Mouse (Mus musculus) left cerebral cortex, adult 2 months (tissue): ENCODE measurements around the gene Gm9745. TPM values are rescaled to one million over a fixed set of nuclear protein-coding genes. Genes with fewer than 3 reads are reported as not detected.
"Not testable (repeated sequence)": the region's sequence is repeated elsewhere in the genome, so short reads cannot be mapped to it uniquely, and the experiment has no call there.

Source experiments
- DNase-seq, 2 experiments: peaks; one replicate each; pipeline ENCODE4 v3.0.0; 2021 to 2022; ENCODE audit warnings: low spot score in 2 of 2, mixed read lengths in 1 of 2; ENCODE audit errors: extremely low spot score in 1 of 2
- H3K27ac ChIP-seq: fragments of 200-600 bp; 2 replicates; pipeline ENCODE4 v1.8.1; 2022
- H3K4me3 ChIP-seq: fragments of 200-600 bp; 2 replicates; pipeline ENCODE4 v1.8.1; 2022
- CTCF ChIP-seq: fragments of 200-600 bp; IDR thresholded peaks from 2 replicates; pipeline ENCODE4 v1.8.1; 2022; ENCODE audit warnings: antibody characterized with exemption, mild to moderate bottlenecking, moderate library complexity
- intact Hi-C: fragments of 180-260 bp; cut with DNase I; formaldehyde crosslinking; loops from one replicate; pipeline ENCODE4 v1.15.1; 2025
- long read RNA-seq, 2 experiments: library from polyadenylated mRNA; stranded (forward); transcript quantifications; one replicate each; pipeline ENCODE4 v2.0.0; 2021; ENCODE audit warnings: borderline mapping rate in 2 of 2
- total RNA-seq, 2 experiments: library from RNA; stranded (reverse); gene quantifications; 2 replicates each; pipeline ENCODE4 v1.2.3; 2021

Gene Gm9745
- not detected for total RNA-seq
- long read RNA-seq, experiment 1, result 0 reads
- long read RNA-seq, experiment 2, result 0 reads

DNA sequence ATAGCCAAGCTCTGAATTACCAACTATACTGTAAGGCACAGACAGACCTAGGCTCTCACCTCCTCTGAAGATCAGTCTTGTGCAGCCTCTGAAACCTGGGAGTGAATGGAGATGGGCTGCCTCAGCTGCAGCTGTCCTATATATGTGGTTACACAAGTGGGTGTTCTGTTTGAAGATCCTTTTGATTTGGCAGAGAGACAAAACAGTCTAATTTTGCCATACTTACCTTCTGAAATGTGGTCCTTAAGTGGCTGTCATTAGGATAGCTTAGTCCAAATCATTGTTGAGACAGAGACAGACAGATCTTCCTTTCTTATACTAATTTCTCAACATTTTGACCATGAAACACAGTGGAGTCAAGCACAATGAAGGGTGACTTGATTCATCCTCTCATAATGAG is at the start of gene Gm9745:
TSS of gene Gm9745 (minus strand) at position 101 of the 400 bp plus-strand sequence.
- not testable (repeated sequence) for H3K27ac ChIP-seq

DNA sequence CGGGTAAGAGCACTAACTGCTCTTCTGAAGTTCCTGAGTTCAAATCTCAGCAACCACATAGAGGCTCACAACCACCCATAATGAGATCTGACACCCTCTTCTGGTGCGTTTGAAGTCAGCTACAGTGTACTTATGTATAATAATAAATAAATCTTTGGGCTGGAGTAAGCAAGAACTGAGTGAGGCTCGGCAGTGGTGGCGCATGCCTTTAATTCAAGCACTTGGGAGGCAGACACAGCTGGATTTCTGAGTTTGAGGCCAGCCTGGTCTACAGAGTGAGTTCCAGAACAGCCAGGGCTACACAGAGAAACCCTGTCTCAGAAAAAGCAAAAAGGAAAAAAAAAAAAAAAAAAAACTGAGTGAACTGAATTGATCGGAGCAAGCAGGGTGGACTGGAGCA is 49.2 kb upstream of the Gm9745 start:
- H3K4me3 ChIP-seq, H3K27ac ChIP-seq, DNase-seq: not testable (repeated sequence)
- intact Hi-C loops, result loop anchor here (2.0 to 10.0 kb wide), 3 partner anchors 70 to 768 kb away; partner anchors contain the start of genes Idi1 and Zmynd11

More for the DNA sequence above, at the start of gene Gm9745:
- H3K4me3 ChIP-seq, DNase-seq, intact Hi-C loops: not testable (repeated sequence)

DNA sequence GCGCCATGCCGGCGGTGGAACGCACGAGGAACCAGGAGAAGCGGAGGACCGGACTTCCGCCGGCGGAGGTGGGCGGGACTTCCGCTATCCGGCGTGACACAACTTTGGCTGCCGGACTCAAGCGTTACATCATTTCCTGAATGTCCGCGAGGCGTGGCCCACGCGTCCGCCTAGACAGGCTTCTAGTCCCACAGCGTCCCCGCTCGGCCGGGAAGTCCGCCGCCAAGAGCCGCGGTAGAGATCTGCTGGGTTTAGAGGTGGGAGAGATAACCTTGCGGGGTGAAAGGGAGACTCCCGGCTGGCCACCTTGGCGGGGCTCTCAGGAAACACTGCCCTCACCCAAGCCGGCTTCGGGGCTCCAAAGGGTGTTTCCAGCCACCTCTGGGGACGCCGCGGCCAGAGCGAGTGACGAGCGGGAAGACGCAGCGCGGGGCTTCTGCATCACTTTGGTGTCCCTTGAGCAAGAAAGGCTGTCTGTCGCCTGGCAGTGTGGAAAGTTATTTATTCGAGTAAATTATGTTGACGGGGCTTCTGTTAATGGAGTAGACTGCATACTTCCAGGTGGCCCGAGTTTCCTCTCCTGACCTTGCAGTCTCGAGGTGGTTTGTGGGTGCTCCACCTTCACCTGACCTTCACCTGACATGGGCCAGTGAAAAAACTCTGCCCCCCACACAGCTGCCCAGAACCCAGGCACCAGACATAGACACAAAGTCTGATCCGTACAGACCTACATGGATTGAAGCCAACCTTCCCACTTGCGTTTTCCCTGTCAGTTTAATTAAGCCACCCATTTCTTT is 48.2 kb upstream of the Gm9745 start, which contains the start of gene Gtpbp4:
TSS of gene Gtpbp4 (minus strand) at position 94 of the 797 bp plus-strand sequence.
- H3K4me3 ChIP-seq, result peak within 1 kb of the TSS; percentile 100
- peak; percentile 82 for TF ChIP-seq CTCF
- intact Hi-C loops, result loop anchor here (1.0 to 10.0 kb wide), 4 partner anchors 71 to 769 kb away; partner anchors contain the start of genes Idi1, Larp4b and Zmynd11
- peak; percentile 96 to 98 for DNase-seq
- H3K27ac ChIP-seq, result peak within 1 kb of the TSS; percentile 94

DNA sequence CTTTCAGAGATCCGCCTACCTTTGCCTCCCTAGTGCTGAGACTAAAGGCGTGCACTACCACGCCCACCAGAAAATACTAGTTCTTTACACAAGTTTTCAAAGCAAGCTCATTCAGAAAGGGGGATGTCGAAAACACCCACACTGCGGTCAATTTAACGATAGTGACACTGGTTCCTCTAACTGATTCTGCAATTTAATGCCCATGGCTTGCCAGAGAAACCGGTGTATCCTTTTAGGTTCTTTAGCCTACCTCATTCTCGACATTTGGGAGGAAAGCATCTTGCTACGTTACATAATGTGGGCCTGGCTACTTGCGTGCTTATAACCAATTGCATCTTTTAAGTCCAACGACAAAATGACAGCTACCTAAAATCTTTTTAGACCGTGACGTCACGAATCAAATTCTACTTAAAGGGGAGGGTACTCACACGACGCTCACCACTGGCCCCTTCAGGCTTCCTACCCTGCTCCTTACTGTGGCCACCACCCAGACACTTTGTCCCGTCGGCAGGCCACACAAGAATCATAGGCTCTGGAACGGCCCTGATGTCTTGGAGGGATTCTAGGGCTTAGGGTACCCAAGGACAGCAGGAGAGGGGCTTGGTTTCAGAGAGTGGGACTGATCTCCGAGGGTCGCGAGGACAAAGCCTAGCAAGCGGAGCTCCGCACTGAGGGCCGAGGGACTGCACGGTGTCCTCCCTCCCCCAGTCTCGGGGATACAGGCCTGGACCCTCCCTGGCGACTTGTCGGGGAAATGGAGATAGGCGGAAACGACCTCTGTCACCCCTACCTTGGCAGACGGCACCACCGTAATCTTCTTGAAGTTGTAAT is 47.3 kb upstream of the Gm9745 start:
- Histone ChIP-seq H3K4me3 (peak overlapping the region; percentile 100), H3K27ac (peak overlapping the region; percentile 8)
- no peak for TF ChIP-seq CTCF
- DNase-seq, result no peak
- intact Hi-C loops, result loop anchor here (5.0 to 10.0 kb wide), 2 partner anchors 108 to 769 kb away; partner anchors contain the start of genes Idi1 and Zmynd11

DNA sequence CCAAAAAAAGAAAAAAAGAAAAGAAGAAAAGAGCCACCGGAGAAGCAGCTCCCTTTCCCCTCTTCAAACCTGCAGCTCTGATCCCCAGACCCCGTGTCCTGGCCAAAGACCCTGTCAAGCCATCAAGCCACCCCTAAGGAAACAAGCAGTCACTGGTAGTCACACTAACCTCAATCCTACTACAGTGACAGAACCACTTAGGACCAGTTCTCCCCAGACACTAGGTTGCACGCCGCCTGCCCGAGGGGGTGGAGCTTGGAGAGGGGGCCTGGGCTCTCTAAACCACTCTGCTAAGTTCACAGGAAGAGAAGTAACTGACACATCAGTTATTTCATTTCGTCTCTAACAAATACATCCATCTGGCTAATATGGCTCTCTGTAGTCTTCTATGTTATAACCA is 44.2 kb upstream of the Gm9745 start:
- DNase-seq, result no peak
- no peak overlapping the region for H3K27ac ChIP-seq
- TF ChIP-seq CTCF, result no peak
- intact Hi-C loops, result loop anchor here (10.0 kb wide), 1 partner anchor 773 kb away; the partner anchor contains the start of gene Zmynd11
- no peak overlapping the region for H3K4me3 ChIP-seq

DNA sequence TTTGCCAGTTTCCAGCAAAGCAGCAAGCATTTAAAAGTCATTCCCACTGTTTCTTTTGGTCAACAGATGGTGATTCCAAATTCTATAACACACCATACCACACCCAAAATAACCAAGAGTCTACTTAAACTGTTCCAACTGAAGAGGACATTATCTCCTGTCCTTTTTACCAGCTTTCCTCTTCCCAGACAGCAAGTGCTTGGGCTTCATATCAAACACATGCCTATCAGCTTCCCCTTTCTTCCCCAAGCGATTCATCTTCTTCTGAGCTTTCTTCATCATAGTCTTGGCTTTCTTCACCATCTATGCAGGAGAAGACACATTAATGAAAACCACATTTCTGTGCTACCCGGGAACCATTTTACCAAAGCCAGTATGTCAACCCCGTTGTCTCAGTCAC is 24.9 kb upstream of the Gm9745 start:
- H3K4me3 ChIP-seq, result no peak overlapping the region
- no peak overlapping the region for H3K27ac ChIP-seq
- no peak for TF ChIP-seq CTCF
- DNase-seq, result no peak
- intact Hi-C loops, result loop anchor here (5.0 kb wide), 1 partner anchor 86 kb away; the partner anchor contains the start of gene Idi1

DNA sequence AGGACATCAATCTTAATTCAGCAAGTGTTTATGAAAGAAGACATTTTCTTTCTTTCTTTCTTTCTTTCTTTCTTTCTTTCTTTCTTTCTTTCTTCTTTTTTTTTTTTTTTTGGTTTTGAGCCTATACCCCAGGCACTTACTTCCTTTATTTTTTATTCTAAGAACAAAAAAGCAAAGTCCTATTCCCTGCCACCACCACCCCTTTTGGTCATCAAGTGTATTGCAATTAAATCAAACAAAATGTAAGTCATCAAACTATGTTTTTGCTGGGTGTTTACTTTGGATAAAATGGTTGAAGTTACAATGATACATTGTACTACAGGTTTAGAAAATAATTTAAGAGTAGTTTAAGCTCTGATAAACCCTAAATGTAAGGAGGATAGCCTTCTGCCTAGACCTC is 24.3 kb upstream of the Gm9745 start:
- intact Hi-C loops, result loop anchor here (5.0 kb wide), 1 partner anchor 85 kb away; the partner anchor contains the start of gene Idi1
- DNase-seq, result no peak
- TF ChIP-seq CTCF, result peak; percentile 27
- no peak overlapping the region for H3K4me3 ChIP-seq
- no peak overlapping the region for H3K27ac ChIP-seq

DNA sequence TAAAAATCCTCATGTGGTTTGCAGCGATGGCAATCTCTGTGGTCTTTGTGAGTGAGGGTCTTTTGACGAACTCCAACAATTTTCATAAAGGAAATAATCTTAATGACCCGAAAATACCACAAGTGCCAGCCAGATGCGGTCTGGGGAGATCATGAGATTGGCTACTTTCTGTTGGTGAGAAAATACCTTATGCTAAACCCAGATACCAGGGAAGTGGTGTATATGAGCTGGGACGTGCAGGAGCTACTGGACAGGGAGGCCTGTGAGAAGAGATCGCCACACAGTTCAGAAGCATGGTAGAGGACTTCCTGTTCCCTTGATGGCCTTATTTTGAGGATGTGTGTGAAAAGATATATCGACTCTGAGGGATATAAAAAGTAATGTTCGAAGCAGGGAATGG is 19.7 kb upstream of the Gm9745 start:
- intact Hi-C loops, result no loop called here
- no peak for TF ChIP-seq CTCF
- DNase-seq, result no peak
- Histone ChIP-seq H3K4me3 (no peak overlapping the region), H3K27ac (no peak overlapping the region)

DNA sequence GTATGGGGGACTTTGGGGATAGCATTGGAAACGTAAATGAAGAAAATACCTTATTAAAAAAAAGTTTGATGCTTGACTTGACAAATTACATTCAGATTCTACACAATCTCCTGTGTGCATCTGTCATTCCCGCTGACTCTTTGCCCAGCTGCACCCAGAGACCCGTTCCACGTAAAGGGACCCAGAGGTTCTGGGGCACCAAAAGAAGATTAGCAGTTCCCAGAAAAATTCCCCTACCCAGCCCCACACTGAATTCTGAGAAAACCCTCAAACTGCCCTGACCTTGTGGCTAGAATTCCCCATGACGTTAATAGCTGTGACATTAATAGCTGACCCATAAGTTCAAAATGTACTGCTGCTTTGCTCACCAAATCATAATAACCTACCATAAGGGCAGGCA is 17.2 kb upstream of the Gm9745 start:
- Histone ChIP-seq H3K27ac (no peak overlapping the region), H3K4me3 (no peak overlapping the region)
- intact Hi-C loops, result no loop called here
- TF ChIP-seq CTCF, result no peak
- DNase-seq, result no peak

DNA sequence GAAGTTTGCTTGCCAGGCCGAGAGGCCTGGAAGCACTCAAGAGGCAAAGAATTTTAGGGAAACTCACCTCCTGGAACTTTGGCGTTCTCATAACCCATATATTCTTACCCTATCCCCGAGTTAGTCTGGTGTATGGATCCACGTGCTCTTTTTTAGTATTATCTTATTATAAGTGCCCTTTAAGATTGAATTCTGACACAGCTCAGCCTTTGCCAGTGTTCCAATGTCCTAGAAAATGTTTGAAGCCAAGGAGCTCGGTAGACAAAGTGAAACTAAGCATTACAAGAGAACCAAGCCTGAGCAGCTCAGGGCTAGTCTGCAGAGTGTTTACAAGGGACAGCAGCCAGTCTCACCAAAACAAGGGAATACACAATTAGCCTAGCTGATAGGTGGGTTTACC is 14.2 kb upstream of the Gm9745 start:
- DNase-seq, intact Hi-C loops, H3K4me3 ChIP-seq: not testable (repeated sequence)
- H3K27ac ChIP-seq, result peak overlapping the region; percentile 4; the same call in 1 of the 2 replicates

DNA sequence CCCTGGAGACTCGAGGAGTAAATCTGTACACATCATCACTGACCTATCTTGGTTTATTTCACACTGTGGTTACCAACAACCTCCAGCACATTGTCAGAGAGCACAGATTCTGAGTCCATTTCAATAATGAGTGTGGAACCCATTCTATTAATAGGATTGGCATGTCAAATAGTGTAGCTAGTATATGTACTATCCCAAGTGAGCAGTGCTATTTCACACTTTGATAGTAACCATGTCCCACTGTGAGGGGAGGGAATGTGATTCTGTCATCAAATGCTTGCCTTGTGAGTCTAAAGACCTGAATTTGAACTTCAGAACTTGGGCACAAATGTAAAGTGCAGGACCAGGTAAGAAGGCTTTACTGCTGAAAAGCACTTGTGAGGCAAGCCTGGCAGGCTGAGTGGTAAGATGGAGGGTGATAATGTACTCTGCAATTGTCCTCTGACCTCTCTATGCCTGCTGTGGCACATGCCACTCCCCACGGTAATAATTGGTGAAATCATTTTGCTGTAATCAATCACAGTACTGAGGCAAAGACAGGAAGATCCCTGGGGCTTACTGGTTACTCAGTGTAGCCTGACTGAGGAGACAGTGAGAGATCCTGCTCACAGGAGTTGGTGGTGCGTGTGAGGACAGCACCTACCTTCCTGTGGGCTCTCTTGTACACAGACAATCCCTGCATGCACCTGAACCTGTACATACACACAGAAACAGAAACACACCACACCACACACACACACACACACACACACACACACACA is 13.3 kb upstream of the Gm9745 start:
- H3K4me3 ChIP-seq, DNase-seq, intact Hi-C loops, H3K27ac ChIP-seq: not testable (repeated sequence)

DNA sequence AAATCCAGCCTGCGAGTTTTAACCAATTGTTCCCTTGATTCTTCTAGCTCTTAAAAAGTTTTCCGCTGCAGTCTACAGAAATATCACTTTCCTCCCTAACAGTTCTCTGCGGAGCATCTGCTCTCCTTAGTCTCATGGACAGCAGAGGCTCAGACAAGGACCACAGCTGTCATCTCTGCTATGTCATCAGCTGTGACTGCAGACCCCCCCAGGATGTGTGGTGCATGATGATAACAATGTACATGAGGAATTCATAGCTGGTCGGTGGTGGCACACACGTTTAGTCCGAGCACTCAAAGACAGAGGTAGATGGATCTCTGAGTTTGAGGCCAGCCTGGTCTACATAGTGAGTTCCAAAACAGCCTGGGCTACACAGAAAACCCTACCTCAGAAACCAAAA is 11.5 kb upstream of the Gm9745 start:
- H3K27ac ChIP-seq, intact Hi-C loops, H3K4me3 ChIP-seq, DNase-seq: not testable (repeated sequence)

DNA sequence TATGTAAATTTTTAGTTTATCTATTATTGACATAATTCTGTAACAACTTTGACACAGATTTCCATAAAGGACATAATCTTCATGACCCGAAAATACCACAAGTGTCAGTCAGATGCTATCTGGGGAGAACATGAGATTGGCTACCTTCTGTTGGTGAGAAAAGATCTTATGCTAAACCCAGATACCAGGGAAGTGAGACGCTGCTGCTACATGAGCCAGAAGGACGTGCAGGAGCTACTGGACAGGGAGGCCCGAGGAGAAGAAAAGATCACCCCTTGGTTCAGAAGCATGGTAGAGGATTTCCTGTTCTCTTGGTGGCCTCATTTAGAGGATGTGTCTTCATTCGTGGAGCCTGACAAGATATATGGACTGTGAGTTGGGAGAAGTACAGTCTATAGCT is 11.0 kb upstream of the Gm9745 start:
- DNase-seq, H3K27ac ChIP-seq, intact Hi-C loops, H3K4me3 ChIP-seq: not testable (repeated sequence)

DNA sequence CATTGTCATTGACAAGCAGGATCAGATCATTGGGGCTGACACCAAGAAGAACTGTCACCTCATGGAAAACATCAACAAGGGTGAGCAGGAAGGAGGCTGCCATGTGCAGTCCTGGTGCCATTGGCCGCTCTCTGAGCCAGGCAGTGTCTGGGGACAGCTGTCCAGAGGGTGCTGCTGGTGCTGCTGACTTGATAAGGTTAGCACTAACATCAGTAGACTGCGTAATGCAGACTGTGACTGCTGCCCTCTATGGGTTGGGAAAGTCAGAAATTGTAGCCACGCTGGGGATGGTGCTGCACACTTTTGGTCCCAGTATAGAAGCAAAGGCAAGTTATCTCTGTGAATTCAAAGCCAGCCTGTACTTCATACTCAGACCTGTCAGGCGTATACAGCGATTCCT is 8.8 kb upstream of the Gm9745 start:
- H3K4me3 ChIP-seq, H3K27ac ChIP-seq, DNase-seq, intact Hi-C loops: not testable (repeated sequence)

DNA sequence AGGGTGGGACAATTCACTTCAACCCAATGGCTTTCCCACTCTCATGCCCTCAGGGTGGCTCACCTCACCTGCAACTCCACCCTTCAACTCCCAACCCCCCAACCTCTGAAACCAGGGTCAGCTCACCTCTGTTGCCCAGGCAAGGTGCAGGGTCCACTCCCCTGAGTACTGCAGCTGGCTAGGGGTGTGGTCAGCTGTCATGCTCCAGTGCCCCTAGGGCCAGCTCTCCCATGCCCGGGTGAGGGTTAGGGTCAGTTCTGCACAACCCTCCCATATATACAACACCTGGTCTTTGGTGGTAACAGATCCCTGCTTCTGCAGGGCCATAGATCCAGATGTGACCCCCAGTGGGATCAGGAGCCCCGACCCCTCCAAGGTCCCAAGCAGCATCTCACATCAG is 7.1 kb upstream of the Gm9745 start:
- DNase-seq, H3K27ac ChIP-seq, H3K4me3 ChIP-seq, intact Hi-C loops: not testable (repeated sequence)

DNA sequence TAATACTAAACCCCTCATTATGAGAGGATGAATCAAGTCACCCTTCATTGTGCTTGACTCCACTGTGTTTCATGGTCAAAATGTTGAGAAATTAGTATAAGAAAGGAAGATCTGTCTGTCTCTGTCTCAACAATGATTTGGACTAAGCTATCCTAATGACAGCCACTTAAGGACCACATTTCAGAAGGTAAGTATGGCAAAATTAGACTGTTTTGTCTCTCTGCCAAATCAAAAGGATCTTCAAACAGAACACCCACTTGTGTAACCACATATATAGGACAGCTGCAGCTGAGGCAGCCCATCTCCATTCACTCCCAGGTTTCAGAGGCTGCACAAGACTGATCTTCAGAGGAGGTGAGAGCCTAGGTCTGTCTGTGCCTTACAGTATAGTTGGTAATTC is 4.5 kb upstream of the Gm9745 start, which contains the start of gene Idi2:
TSS of gene Idi2 (plus strand) at position 301 of the 400 bp plus-strand sequence.
- H3K4me3 ChIP-seq, H3K27ac ChIP-seq, DNase-seq, intact Hi-C loops: not testable (repeated sequence)
